8 mouse cellular contexts compared by ENCODE assay signal in the genomic region with DNA sequence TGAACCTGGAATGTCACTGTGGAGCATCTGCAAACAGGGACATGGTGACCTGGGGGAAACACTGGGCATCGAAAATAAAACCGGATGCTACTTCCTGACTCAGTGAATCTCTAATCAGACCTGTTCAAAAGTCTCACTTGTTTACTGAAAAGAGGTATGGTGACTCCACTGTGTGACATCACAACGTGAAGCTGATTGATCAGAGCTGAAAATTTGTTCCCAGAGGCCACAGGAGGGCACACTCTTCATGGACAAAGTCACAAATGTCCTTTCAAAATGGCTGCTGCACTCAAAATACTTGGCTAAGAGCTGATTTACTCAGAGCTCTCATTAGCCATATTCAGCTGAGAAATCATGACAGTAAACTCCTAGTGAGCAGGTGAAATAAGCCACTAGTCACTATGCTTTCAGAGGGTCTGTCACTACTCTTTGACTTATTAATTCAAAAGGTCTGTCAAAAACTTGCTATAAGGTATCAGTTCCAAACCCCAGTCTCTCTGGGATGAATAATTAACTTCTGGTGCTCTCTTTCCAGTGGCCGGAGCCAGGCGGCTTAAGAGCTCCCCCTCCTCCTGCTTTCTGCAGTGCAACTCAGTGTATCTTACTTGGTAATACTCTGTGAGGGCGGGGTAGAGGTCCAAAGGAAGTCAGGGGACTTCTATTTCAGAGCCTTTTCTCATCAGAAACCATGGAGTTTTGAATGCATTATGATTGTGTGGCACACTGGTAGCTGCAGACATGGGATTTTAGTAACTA. TPM values are rescaled to one million over a fixed set of nuclear protein-coding genes. Genes with fewer than 3 reads are reported as not detected.
A peak's percentile ranks its signal among the peaks of the same experiment; 100 is the strongest.
DNase-seq lines count a peak whose midpoint lies in the region; TF ChIP-seq lines count a peak whose summit lies in the region.

No protein-coding gene starts in this region.

- no peak overlapping the region for H3K4me3 ChIP-seq in cerebellum, adult 2 months (replicated peaks; ENCODE audit: insufficient read depth, low read depth, low read length)

- no peak overlapping the region for H3K27ac ChIP-seq in cerebellum, adult 2 months (ENCODE audit: insufficient read depth, low read length)

- WGBS in cerebellum, adult 2 months: 46% methylated on average over 6 of the region's 6 CpGs

- DNase-seq in cerebellum, adult 2 months: peak; percentile 54 to 57
- no peak for DNase-seq in cerebellum, postnatal 4 days (ENCODE audit: low spot score in 2 of 2)
- DNase-seq in B cell, adult 2 months: peak; percentile 10 to 32
- peak; percentile 56 for DNase-seq in embryo, embryonic 11 days
- DNase-seq in kidney, adult 11 months: peak; percentile 60
- peak; percentile 58 for DNase-seq in lung, postnatal 25 days (ENCODE audit: low spot score)
- no peak for DNase-seq in thymus, postnatal 4 days
- DNase-seq in left cerebral cortex, adult 18-20 months (ENCODE audit: low spot score in 2 of 2): no peak

- peaks cover 11% of the 10 kb centered on the region; the same call in 1 of the 2 replicates for H3K4me1 ChIP-seq in cerebellum, adult 2 months (ENCODE audit: control insufficient read depth, insufficient read depth, low read length)

- H3K27me3 ChIP-seq in cerebellum, adult 2 months (ENCODE audit: control insufficient read depth, insufficient read depth, low read length): no peaks in the 10 kb centered on the region

- TF ChIP-seq CTCF in cerebellum, adult 2 months (IDR thresholded peaks at IDR 0.05; ENCODE audit: borderline replicate concordance, insufficient read depth, low read depth, low read length): peak; percentile 52; the same call in 1 of the 2 replicates

- no peak for TF ChIP-seq POLR2A in cerebellum, adult 2 months (IDR thresholded peaks at IDR 0.05; ENCODE audit: borderline replicate concordance, insufficient read depth, low read length)

RNA-seq across cellular contexts. Expression of gene Map4k3, which starts 44.3 kb away (rescaled TPM):
- polyA plus RNA-seq in cerebellum, adult 2 months (2012; rRNA removed): 45.3 and 48.9 TPM in 2 replicates
- total RNA-seq in left cerebral cortex, adult 18-20 months (2021): 10 to 100 TPM; 69.3 to 74.4 TPM

Comparison
In these comparisons a context has a peak if more than half of its experiments do, and no peak if none do; other contexts are left out.
1. DNase-seq: peak in cerebellum, adult 2 months (2 of 2), B cell, adult 2 months (2 of 2), embryo, embryonic 11 days (single experiment), kidney, adult 11 months (single experiment) and lung, postnatal 25 days (single experiment); none in cerebellum, postnatal 4 days (0 of 2), thymus, postnatal 4 days (single experiment) and left cerebral cortex, adult 18-20 months (0 of 2).